Comparison of ENCODE assay signal across 11 mouse cellular contexts in genomic region chr4:54021069-54021829, GRCm38 (mm10).
DNase-seq lines count a peak whose midpoint lies in the region; ATAC-seq and TF ChIP-seq lines count a peak whose summit lies in the region.
"Had no signal": no experiment of that assay in that cellular context is flagged by ENCODE, and none has a peak within 500 bp of the region (broad histone marks: within the 10 kb centered on the region; RNA-seq: fewer than 3 reads in every experiment).

No protein-coding gene starts in this region.

- H3K9ac ChIP-seq in limb, embryonic 14.5 days (ENCODE audit: low read depth, low read length, severe bottlenecking) = no peak overlapping the region
- H3K9ac ChIP-seq in neural tube, embryonic 15.5 days (replicated peaks) = no peak overlapping the region
- H3K9ac ChIP-seq: liver, embryonic 13.5 days had no signal

- no peak overlapping the region for H3K4me2 ChIP-seq in limb, embryonic 14.5 days (replicated peaks; ENCODE audit: low read depth, low read length, severe bottlenecking)
- peak overlapping the region; percentile 32 for H3K4me2 ChIP-seq in neural tube, embryonic 15.5 days
- H3K4me2 ChIP-seq: liver, embryonic 13.5 days had no signal

- peak overlapping the region; percentile 16; the same call in 1 of the 2 replicates for H3K4me3 ChIP-seq in forebrain, embryonic 10.5 days
- H3K4me3 ChIP-seq in limb, embryonic 14.5 days (replicated peaks; ENCODE audit: low read length) = no peak overlapping the region
- no peak overlapping the region for H3K4me3 ChIP-seq in neural tube, embryonic 15.5 days (replicated peaks)
- H3K4me3 ChIP-seq: liver, embryonic 13.5 days had no signal

- WGBS in forebrain, embryonic 10.5 days = 13% methylated on average over 12 of the region's 12 CpGs
- WGBS in limb, embryonic 14.5 days = 39% methylated on average over 12 of the region's 12 CpGs
- WGBS in neural tube, embryonic 15.5 days = 11% methylated on average over 12 of the region's 12 CpGs

- no peaks in the 10 kb centered on the region for H3K36me3 ChIP-seq in forebrain, embryonic 10.5 days (replicated peaks)
- no peaks in the 10 kb centered on the region for H3K36me3 ChIP-seq in limb, embryonic 14.5 days (ENCODE audit: control insufficient read depth, insufficient read depth, low read length)
- no peaks in the 10 kb centered on the region for H3K36me3 ChIP-seq in neural tube, embryonic 15.5 days
- H3K36me3 ChIP-seq: liver, embryonic 13.5 days had no signal

- intact Hi-C loops in left cerebral cortex, postnatal 36 days (cut with DNase I) = no loop called here

- H3K27ac ChIP-seq in forebrain, embryonic 10.5 days = peak overlapping the region; percentile 87
- 0 out of 2 replicates have a peak overlapping the region, but pooled peaks have one; percentile 19 for H3K27ac ChIP-seq in limb, embryonic 14.5 days (replicated peaks; ENCODE audit: low read depth, low read length)
- H3K27ac ChIP-seq in neural tube, embryonic 15.5 days (replicated peaks) = peak overlapping the region; percentile 69
- H3K27ac ChIP-seq: liver, embryonic 13.5 days had no signal

- TF ChIP-seq POLR2A in limb, embryonic 14.5 days (IDR thresholded peaks at IDR 0.05; ENCODE audit: borderline replicate concordance, extremely low read depth, insufficient read depth, insufficient read length) = no peak

- no peak for ATAC-seq in limb, embryonic 14.5 days (ENCODE audit: low FRiP score, low read depth)
- peak; percentile 83; the same call in 1 of the 2 replicates for ATAC-seq in neural tube, embryonic 15.5 days (ENCODE audit: low FRiP score)
- ATAC-seq: activated CD4-positive, CD25-positive, alpha-beta regulatory T cell, adult 4 months had no signal

- peak; percentile 13 to 25 for DNase-seq in left cerebral cortex, postnatal 36 days (ENCODE audit: low spot score in 2 of 2)
- no peak for DNase-seq in left cerebral cortex, adult 8-10 months (ENCODE audit: low spot score in 2 of 2)
- DNase-seq in forebrain, embryonic 10.5 days (ENCODE audit: extremely low spot score, low spot score) = peak; percentile 34
- no peak for DNase-seq in limb, embryonic 14.5 days (ENCODE audit: low spot score)
- no peak for DNase-seq in thymus, postnatal 14 days
- no peak for DNase-seq in cerebellum, postnatal 14 days
- no peak for DNase-seq in layer of hippocampus, adult 9-10 months (ENCODE audit: low spot score)
- DNase-seq: cerebellum, adult 18-20 months; liver, embryonic 13.5 days had no signal

- H3K4me1 ChIP-seq in forebrain, embryonic 10.5 days = peaks cover 35% of the 10 kb centered on the region
- H3K4me1 ChIP-seq in limb, embryonic 14.5 days (ENCODE audit: control insufficient read depth, insufficient read depth, low read length) = 0 out of 2 replicates have a peak, but pooled peaks cover 4% of the 10 kb centered on the region
- H3K4me1 ChIP-seq in neural tube, embryonic 15.5 days = peaks cover 15% of the 10 kb centered on the region
- H3K4me1 ChIP-seq: liver, embryonic 13.5 days had no signal

- no peaks in the 10 kb centered on the region for H3K9me3 ChIP-seq in forebrain, embryonic 10.5 days
- H3K9me3 ChIP-seq in limb, embryonic 14.5 days (ENCODE audit: control insufficient read depth, low read length) = no peaks in the 10 kb centered on the region
- H3K9me3 ChIP-seq in neural tube, embryonic 15.5 days (replicated peaks) = no peaks in the 10 kb centered on the region
- H3K9me3 ChIP-seq: liver, embryonic 13.5 days had no signal

- no peaks in the 10 kb centered on the region for H3K27me3 ChIP-seq in forebrain, embryonic 10.5 days (ENCODE audit: poor library complexity, severe bottlenecking)
- H3K27me3 ChIP-seq in limb, embryonic 14.5 days (ENCODE audit: control insufficient read depth, insufficient read depth, low read length) = no peaks in the 10 kb centered on the region
- H3K27me3 ChIP-seq in neural tube, embryonic 15.5 days (replicated peaks) = no peaks in the 10 kb centered on the region
- H3K27me3 ChIP-seq: liver, embryonic 13.5 days had no signal

Comparison
In these comparisons a context has a peak if more than half of its experiments do, and no peak if none do; other contexts are left out.
1. DNase-seq: peak in left cerebral cortex, postnatal 36 days (2 of 2) and forebrain, embryonic 10.5 days (single experiment); none in left cerebral cortex, adult 8-10 months (0 of 2), limb, embryonic 14.5 days (single experiment), thymus, postnatal 14 days (single experiment), cerebellum, postnatal 14 days (0 of 2) and layer of hippocampus, adult 9-10 months (single experiment).
2. H3K27ac ChIP-seq: peak in every context shown above with its lines; median percentile 87 in forebrain, embryonic 10.5 days; 69 in neural tube, embryonic 15.5 days; 19 in limb, embryonic 14.5 days.